Mouse (Mus musculus): ENCODE data around the gene Nup188.
A peak's percentile ranks its signal among the peaks of the same experiment; 100 is the strongest.

Nup188 gene

GRCm38 (mm10) chr2:30392577-30393369 is 106.6 kb downstream of the Nup188 start:
- peak; percentile 63 for DNase-seq

GRCm38 (mm10) chr2:30393370-30393656 is 107.1 kb downstream of the Nup188 start:
- DNase-seq = no peak
